Mouse (Mus musculus) kidney, postnatal 25 days (tissue): Measurements from ENCODE around the gene Svs3a.
"Not testable (repeated sequence)": the region's sequence is repeated elsewhere in the genome, so short reads cannot be mapped to it uniquely, and the experiment has no call there.

ENCODE experiments used
- DNase-seq, 2 experiments: peaks; one replicate each; pipeline ENCODE4 v3.0.0; 2021; ENCODE audit warnings: mixed read lengths in 2 of 2

The Svs3a gene

DNA sequence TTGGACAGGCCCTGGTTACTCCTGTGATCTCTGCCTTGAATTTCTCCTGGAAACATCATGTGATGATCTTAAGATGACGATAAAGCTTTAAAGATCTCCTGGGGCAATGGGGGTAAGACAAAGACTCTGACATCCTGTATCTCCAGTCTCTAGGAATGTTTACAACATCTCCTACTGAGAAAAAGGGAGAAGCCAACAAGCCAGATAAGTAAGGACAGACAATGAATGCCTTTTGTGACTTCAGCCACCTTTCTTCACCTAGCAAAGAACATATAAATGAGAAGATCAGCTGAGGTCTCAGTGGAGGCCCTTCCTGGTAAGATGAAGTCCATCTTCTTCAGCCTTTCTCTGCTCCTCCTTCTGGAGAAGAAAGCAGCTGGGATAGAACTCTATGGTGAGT is at the start of gene Svs3a:
Gene Svs3a, plus strand, starts transcription at position 301 of the 400 bp plus-strand sequence.
- DNase-seq, result not testable (repeated sequence)

- DNase-seq, result not testable (repeated sequence)
Observed at GRCm38 (mm10) chr2:164256540-164256939, 32.5 kb upstream of the Svs3a start, which contains the start of gene Svs3b. Gene Svs3b, minus strand, starts transcription at chr2:164256640.

- no peak for DNase-seq
Observed at GRCm38 (mm10) chr2:164278359-164278758, 10.7 kb upstream of the Svs3a start, which contains the start of gene Svs4. Gene Svs4, minus strand, starts transcription at chr2:164278459.

DNA sequence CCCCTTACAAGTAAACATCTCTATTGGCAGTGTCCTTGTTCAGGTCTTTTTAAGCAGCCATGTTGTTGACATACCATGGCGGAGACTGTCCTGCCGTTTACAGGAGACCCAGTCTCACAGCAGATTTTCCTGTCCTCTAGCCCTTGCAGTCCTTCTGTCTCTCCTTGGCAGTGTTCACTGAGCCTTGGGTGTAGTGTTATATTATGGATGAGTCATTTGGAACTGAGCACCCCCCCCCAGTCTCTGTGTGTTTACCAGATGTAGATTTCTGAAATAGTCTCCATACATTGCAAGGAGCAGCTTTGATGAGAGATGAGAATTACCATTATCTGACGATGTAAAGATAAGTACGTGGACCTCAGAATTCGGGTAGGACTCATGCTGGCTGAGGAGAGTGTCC is 23.5 kb downstream of the Svs3a start:
- DNase-seq, result no peak

GRCm38 (mm10) chr2:164315460-164315859 is 26.4 kb downstream of the Svs3a start:
- DNase-seq, result not testable (repeated sequence)

GRCm38 (mm10) chr2:164316451-164316850 is 27.4 kb downstream of the Svs3a start, which contains the start of gene Svs6:
Gene Svs6, plus strand, starts transcription at chr2:164316751.
- not testable (repeated sequence) for DNase-seq

GRCm38 (mm10) chr2:164320983-164321382 is 31.9 kb downstream of the Svs3a start:
- DNase-seq, result no peak

GRCm38 (mm10) chr2:164332440-164332839 is 43.4 kb downstream of the Svs3a start, which contains the start of gene Svs5:
Gene Svs5, plus strand, starts transcription at chr2:164332740.
- DNase-seq, result not testable (repeated sequence)
